Mouse (Mus musculus) stomach, embryonic 14.5 days (tissue): Measurements from ENCODE around the gene Tmc6. TPM values are rescaled to one million over a fixed set of nuclear protein-coding genes. Genes with fewer than 3 reads are reported as not detected.

Source experiments
- ATAC-seq: fragments of 200-750 bp; cut with Nextera tagmentation; 2 replicates; pipeline ENCODE4 v1.8.0; 2017; ENCODE audit warnings: low read depth, moderate TSS enrichment; ENCODE audit not compliant: insufficient number of reproducible peaks, insufficient read depth, low FRiP score
- H3K27ac ChIP-seq: fragments of 300-500 bp; sonication (generic); 2 replicates; pipeline ENCODE4 v1.5.1; 2014; ENCODE audit warnings: mild to moderate bottlenecking, low read length, moderate library complexity, mixed read lengths
- H3K27me3 ChIP-seq: fragments of 300-500 bp; sonication (generic); 2 replicates; pipeline ENCODE4 v1.6.1; 2014; ENCODE audit warnings: low read length, control low read depth, mixed read lengths; ENCODE audit not compliant: control insufficient read depth, insufficient read depth
- H3K36me3 ChIP-seq: fragments of 300-500 bp; sonication (generic); 2 replicates; pipeline ENCODE4 v1.6.1; 2014; ENCODE audit warnings: mild to moderate bottlenecking, control low read depth, low read length, moderate library complexity, mixed read lengths; ENCODE audit not compliant: control insufficient read depth, insufficient read depth
- H3K4me1 ChIP-seq: fragments of 300-500 bp; sonication (generic); 2 replicates; pipeline ENCODE4 v1.6.1; 2014; ENCODE audit warnings: low read length, control low read depth, mixed read lengths; ENCODE audit not compliant: control insufficient read depth, insufficient read depth
- H3K4me2 ChIP-seq: fragments of 300-500 bp; sonication (generic); replicated peaks from 2 replicates; pipeline ENCODE4 v1.6.1; 2014; ENCODE audit warnings: low read depth, low read length, control low read depth
- H3K4me3 ChIP-seq: fragments of 300-500 bp; sonication (generic); 2 replicates; pipeline ENCODE4 v1.5.1; 2014; ENCODE audit warnings: low read depth, low read length, control low read depth
- H3K9ac ChIP-seq: fragments of 300-500 bp; sonication (generic); replicated peaks from 2 replicates; pipeline ENCODE4 v1.6.1; 2014; ENCODE audit warnings: low read depth, mild to moderate bottlenecking, control low read depth, low read length, moderate library complexity, mixed read lengths
- H3K9me3 ChIP-seq: fragments of 300-500 bp; sonication (generic); 2 replicates; pipeline ENCODE4 v1.6.1; 2016; ENCODE audit warnings: low read depth, low read length, control low read depth; ENCODE audit not compliant: control insufficient read depth
- WGBS: fragments of 180-500 bp; shearing (Covaris S2); extraction: QIAGEN DNeasy Blood & Tissue Kit; methylation state at CpG from one replicate; pipeline ENCODE4 v1.1.7; 2014; 5-methylcytosine and 5-hydroxymethylcytosine counted together
- polyA plus RNA-seq: library from polyadenylated mRNA; unstranded; fragments of >200 nt; fragmentation: Nextera tagmentation; extraction: Ambion mirVana; gene quantifications from 2 replicates; pipeline ENCODE4 v1.2.1, GENCODE M21; 2014

Gene Tmc6
- 23.0 and 24.3 TPM in 2 replicates for polyA plus RNA-seq

DNA sequence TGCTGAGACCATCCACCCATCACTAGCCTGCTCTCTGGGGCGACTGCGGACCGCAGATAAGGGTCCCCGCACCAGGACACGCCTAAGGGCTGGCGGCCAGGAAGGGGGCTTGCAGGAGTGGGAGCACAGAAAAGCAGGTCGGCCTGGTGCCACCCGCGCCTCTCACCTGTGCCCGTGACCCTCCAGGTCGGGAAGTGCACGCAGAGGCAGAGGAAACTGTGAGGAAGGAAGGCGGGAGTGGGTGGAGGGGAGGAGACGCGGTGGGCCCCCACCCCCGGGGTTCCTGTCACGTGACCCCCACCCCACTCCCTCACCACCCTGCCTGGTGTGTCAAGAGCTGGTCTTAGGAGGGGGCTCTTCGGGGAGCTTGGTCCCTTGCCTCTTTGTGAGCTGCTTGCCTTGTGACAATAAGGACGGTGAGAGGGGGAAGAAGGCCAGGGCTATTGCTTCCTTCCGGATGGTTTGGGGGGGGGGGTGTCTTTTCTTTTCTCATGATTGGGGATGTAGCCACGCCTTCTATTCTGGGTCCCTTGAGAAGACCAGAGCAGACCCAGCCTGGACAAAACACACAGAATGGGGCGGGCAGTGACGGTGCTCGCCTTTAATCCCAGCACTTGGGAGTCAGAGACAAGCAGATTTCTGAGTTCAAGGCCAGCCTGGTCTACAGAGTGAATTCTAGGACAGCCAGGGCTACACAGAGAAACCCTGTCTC lies at the start of gene Tmc6, which contains the start of gene Tmc8:
Tmc6 (minus strand) TSS at position 206 of the 712 bp plus-strand sequence.
Tmc8 (plus strand) TSS at position 84 of the 712 bp plus-strand sequence.
- 46% methylated on average over 24 of the region's 24 CpGs for WGBS

DNA sequence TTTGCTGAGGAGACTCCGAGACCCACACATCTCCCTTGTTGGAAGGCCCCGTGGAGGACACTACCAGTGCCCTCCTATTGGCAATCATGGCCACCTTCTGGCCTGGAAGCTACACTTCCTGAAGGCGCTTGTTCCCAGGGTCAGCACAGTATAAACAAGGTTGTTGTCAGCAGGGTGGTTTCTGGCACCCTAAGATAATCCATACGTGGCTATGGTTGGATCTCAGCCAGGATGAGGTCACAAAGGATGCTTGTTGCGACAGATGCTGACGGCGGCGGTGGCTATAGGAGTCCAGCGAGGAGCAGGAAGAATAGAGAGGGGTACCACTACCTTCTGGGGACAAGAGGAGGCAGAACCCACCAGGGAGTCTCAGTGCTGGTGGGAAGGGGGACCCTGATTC lies 48.4 kb upstream of the Tmc6 start:
- Histone ChIP-seq H3K27ac (no peak overlapping the region), H3K4me3 (no peak overlapping the region), H3K4me1 (peaks cover 35% of the 10 kb centered on the region), H3K36me3 (no peaks in the 10 kb centered on the region), H3K9me3 (no peaks in the 10 kb centered on the region), H3K27me3 (no peaks in the 10 kb centered on the region), H3K9ac (no peak overlapping the region), H3K4me2 (no peak overlapping the region)
- no peak for ATAC-seq
- 69% methylated on average over 9 of the region's 9 CpGs for WGBS

More for the DNA sequence above, at the start of gene Tmc6, which contains the start of gene Tmc8:
- no peaks in the 10 kb centered on the region for H3K27me3 ChIP-seq
- no peaks in the 10 kb centered on the region for H3K9me3 ChIP-seq
- peak within 1 kb of the TSS; percentile 94 for H3K27ac ChIP-seq
- peak within 1 kb of the TSS; percentile 44 for H3K4me3 ChIP-seq
- H3K4me2 ChIP-seq: peak within 1 kb of the TSS; percentile 88
- no peak for ATAC-seq
- H3K36me3 ChIP-seq: no peaks in the 10 kb centered on the region
- H3K9ac ChIP-seq: peak within 1 kb of the TSS; percentile 23; the same call in 1 of the 2 replicates
- H3K4me1 ChIP-seq: peaks cover 44% of the 10 kb centered on the region

DNA sequence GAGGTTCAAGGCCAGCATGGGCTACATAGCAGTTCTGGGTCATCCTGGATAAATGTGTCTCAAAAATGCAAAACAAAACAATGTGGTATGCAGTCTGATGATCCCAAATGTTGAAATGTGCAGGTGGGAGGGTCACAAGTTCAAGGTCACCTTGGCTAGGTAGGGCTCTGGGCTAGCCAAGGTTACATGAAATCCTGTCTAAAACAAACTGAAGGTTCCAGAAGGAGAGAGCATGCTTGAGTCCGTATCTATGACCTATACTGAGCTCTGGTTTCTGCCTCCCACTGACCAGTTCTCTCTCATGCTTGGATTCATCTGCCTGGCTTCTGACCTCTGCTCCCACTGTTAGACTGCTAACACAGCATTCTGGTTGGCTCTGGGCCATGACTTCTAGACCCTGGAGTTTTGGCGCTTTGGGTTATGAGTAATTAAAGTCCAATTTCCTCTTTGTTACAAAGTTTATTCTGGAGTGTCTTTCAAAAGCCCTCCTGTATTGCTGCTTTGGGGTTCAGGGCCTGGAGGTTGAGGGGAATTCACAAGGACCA lies 47.7 kb upstream of the Tmc6 start:
- no peak overlapping the region for H3K4me3 ChIP-seq
- no peak overlapping the region for H3K4me2 ChIP-seq
- no peak for ATAC-seq
- H3K36me3 ChIP-seq: no peaks in the 10 kb centered on the region
- 54% methylated on average over 2 of the region's 2 CpGs for WGBS
- peaks cover 39% of the 10 kb centered on the region for H3K4me1 ChIP-seq
- H3K27me3 ChIP-seq: no peaks in the 10 kb centered on the region
- no peak overlapping the region for H3K9ac ChIP-seq
- no peaks in the 10 kb centered on the region for H3K9me3 ChIP-seq
- peak overlapping the region; percentile 69; the same call in 1 of the 2 replicates for H3K27ac ChIP-seq

DNA sequence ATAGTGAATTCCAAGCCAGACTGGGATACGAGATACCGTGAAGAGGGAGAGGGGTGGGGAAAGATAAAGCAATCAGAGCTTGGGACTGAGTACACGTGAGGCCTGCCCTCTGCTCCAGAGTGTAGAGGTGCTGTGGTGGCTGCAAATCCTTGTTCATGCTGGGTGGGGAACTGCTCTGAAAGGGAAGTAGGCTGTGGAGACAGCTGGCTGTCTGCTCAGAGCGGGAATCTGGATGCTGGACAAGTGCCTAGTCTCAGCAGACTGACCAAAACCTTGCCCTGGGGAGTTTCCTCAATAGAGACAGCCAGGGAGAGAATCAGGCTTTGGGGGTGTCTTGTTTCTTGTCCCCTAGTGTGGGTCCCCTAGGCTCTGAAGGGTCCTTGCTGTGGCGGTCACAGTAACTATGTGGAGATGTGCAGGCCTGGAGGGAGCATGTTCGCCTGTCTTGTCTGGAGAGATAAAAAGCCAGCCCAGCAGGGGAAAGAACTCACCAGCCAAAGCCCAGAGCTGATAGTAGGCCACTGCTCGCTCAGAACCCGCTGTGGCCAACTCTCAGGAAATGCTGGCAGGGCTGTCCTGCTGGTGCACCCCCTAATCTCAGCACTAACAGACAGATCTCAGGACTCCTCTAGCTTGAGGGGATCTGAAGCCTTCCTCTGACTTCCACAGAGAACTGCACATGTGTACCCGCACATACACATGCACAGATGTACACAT lies 47.0 kb upstream of the Tmc6 start:
- H3K27ac ChIP-seq: peak overlapping the region; percentile 69
- H3K9me3 ChIP-seq: no peaks in the 10 kb centered on the region
- H3K9ac ChIP-seq: no peak overlapping the region
- H3K27me3 ChIP-seq: no peaks in the 10 kb centered on the region
- 38% methylated on average over 9 of the region's 9 CpGs for WGBS
- H3K4me3 ChIP-seq: no peak overlapping the region
- no peaks in the 10 kb centered on the region for H3K36me3 ChIP-seq
- ATAC-seq: peak; percentile 34; the same call in 1 of the 2 replicates
- no peak overlapping the region for H3K4me2 ChIP-seq
- H3K4me1 ChIP-seq: peaks cover 43% of the 10 kb centered on the region

DNA sequence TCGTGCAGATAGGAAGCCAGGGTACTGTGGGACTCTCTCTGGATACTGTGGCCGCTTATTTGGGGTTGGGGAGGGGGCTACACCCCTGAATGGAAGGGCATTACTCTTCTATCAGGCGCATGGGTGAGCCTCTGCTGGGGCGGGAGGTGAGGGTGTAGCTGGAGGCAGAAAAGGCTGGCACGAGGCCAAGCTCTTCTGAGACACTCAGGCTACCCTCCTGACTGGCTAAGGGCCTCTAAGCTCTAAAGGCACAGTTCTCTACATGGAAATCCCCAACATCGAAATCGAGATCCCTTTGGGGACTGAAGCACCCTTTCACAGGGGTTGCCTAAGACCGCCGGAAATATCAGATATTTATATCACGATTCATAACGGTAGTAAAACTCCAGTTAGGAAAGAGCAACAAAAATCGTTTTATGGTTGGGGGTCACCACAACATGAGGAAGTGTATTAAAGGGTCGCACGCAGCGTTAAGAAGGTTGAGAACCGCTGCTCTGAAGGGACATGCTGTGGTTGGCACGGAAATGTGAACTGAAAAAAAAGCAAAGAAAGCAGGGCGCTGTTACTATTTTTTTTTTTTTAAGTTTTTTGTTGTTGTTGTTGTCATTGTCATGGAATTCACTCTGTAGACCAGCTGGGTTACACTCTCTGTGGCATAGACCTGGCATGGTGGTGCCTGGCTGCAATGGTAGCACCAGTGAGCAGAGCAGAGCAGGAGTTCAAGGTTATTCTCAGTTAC lies 46.3 kb upstream of the Tmc6 start:
- Histone ChIP-seq H3K4me2 (no peak overlapping the region), H3K4me1 (peaks cover 51% of the 10 kb centered on the region), H3K27me3 (no peaks in the 10 kb centered on the region), H3K4me3 (no peak overlapping the region), H3K27ac (peak overlapping the region; percentile 69; the same call in 1 of the 2 replicates), H3K9ac (no peak overlapping the region), H3K36me3 (no peaks in the 10 kb centered on the region; the same call in 1 of the 2 replicates), H3K9me3 (no peaks in the 10 kb centered on the region)
- no peak for ATAC-seq
- 65% methylated on average over 18 of the region's 18 CpGs for WGBS

DNA sequence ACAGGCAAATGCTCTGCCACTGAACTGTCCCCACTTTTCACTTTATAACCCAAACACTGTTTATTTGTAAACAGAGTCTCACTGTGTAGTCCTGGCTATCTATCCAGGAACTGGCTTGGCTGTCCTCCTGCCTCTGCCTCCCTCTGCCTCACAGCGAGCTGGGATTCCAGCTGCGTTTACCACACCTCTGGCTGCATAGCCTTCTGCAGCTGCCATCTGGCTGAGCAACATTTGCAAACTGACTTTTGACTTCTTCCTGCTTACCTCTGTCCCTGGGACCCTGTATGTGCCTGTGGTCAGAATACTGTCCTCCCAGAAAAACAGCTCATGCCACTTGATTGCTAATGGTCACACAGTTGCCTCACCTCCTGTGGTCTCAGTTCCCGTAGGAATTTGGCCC lies 45.4 kb upstream of the Tmc6 start:
- no peak overlapping the region for H3K9ac ChIP-seq

DNA sequence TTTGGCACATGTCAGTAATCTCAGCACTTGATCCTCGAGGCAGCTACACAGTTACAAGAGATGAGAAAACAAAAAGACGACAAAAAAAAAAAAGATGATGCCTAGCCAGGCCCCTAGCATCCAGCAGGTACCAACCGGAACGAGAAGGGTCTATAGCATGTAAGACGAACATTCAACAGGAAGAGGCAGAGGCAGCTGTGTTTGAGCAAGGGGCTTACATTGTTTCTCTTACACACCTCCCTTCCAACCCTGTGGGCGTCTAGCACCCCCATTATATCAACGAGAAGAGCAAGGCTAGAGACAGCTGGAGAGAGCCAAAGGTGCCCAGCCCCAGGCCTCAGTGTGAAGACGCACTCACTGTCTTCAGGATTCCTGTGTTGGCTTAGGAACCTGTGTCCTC lies 44.9 kb upstream of the Tmc6 start:
- H3K27me3 ChIP-seq: no peaks in the 10 kb centered on the region
- 0 out of 2 replicates have a peak overlapping the region, but pooled peaks have one; percentile 16 for H3K27ac ChIP-seq
- no peaks in the 10 kb centered on the region for H3K9me3 ChIP-seq
- H3K36me3 ChIP-seq: peaks cover 5% of the 10 kb centered on the region; the same call in 1 of the 2 replicates
- no peak overlapping the region for H3K9ac ChIP-seq
- H3K4me1 ChIP-seq: peaks cover 58% of the 10 kb centered on the region
- H3K4me2 ChIP-seq: peak overlapping the region; percentile 85; the same call in 1 of the 2 replicates
- H3K4me3 ChIP-seq: no peak overlapping the region
- no peak for ATAC-seq
- WGBS: 47% methylated on average over 8 of the region's 8 CpGs

More for the DNA sequence above, 45.4 kb upstream of the Tmc6 start:
- peaks cover 58% of the 10 kb centered on the region for H3K4me1 ChIP-seq
- H3K4me3 ChIP-seq: no peak overlapping the region
- no peak for ATAC-seq
- H3K4me2 ChIP-seq: no peak overlapping the region
- 50% methylated on average over 3 of the region's 3 CpGs for WGBS
- no peaks in the 10 kb centered on the region for H3K27me3 ChIP-seq
- H3K27ac ChIP-seq: no peak overlapping the region
- H3K36me3 ChIP-seq: peaks cover 3% of the 10 kb centered on the region; the same call in 1 of the 2 replicates
- H3K9me3 ChIP-seq: no peaks in the 10 kb centered on the region

DNA sequence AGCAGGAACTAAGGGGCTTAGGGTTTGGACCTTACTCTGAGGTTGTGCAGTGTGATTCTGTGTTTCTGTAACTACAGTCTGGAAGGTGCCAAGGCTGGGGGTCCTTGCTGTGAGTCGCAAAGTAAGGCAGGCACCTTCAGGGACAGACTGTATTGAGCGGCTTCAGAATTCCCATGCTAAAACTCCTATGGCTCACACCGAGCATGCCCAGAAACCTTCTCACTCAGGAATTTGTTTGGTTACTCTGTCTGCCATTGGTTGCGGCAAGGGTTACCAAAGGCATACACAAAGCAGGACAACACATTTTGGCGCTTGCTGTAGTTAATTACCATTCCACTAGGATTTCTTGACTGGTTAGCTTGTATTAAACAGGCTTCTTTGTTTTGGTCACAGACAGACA lies 44.2 kb upstream of the Tmc6 start:
- Histone ChIP-seq H3K4me2 (peak overlapping the region; percentile 85), H3K36me3 (peaks cover 9% of the 10 kb centered on the region; the same call in 1 of the 2 replicates), H3K4me1 (peaks cover 58% of the 10 kb centered on the region), H3K9me3 (no peaks in the 10 kb centered on the region), H3K27ac (peak overlapping the region; percentile 95), H3K27me3 (no peaks in the 10 kb centered on the region), H3K9ac (peak overlapping the region; percentile 74), H3K4me3 (peak overlapping the region; percentile 64)
- ATAC-seq: no peak
- whole genome bisulfite sequencing: 3% methylated on average over 5 of the region's 5 CpGs
